Comparison of ENCODE assay signal across 10 mouse cellular contexts in the genomic region with DNA sequence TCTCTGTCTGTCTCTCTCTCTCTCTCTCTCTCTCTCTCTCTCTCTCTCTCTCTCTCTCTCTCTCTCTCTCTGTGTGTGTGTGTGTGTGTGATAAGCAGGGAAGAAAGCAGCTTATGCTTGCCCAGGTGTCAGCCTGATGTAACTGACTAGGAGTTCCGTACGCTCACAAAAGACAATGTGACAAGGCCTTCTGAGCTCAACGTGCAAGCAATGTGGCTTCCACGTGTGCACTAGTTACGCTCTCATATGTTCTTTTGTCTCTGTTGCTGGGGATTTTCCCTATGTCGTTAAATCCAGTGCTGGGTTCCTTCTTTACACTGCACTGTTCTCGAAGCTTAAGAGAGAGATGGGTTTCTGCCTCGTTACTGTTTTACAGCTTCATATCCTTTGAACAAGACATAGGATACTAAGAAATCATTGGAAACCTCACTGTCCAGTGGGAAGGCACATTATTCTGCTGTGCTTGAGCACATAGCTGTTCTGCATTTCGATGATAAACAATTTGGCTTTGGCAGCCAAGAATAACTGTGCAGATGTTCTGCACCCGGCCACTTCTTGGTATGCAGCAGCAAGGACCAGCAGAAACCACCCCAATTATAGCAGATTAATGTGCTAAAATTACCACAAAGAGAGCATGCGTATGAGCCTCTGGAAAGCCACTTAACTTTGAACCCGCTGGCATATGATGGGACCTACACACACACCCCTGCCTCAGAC.
DNase-seq lines count a peak whose midpoint lies in the region; ATAC-seq and TF ChIP-seq lines count a peak whose summit lies in the region.
"Had no signal": no experiment of that assay in that cellular context is flagged by ENCODE, and none has a peak within 500 bp of the region (broad histone marks: within the 10 kb centered on the region; RNA-seq: fewer than 3 reads in every experiment).

No protein-coding gene starts in this region.

- no peak for ATAC-seq in heart, embryonic 14.5 days (ENCODE audit: insufficient number of reproducible peaks, insufficient read depth, low FRiP score, low read depth)
- no peak for ATAC-seq in heart, embryonic 12.5 days (ENCODE audit: insufficient number of reproducible peaks, low FRiP score)
- no peak for ATAC-seq in hindbrain, embryonic 15.5 days (ENCODE audit: low FRiP score, low read depth)
- ATAC-seq in kidney, embryonic 14.5 days (ENCODE audit: low FRiP score, low TSS enrichment), result no peak

- no peaks in the 10 kb centered on the region for H3K27me3 ChIP-seq in heart, embryonic 14.5 days (ENCODE audit: control insufficient read depth, insufficient read depth, low read length)
- H3K27me3 ChIP-seq in heart, embryonic 12.5 days (replicated peaks), result no peaks in the 10 kb centered on the region
- no peaks in the 10 kb centered on the region for H3K27me3 ChIP-seq in hindbrain, embryonic 15.5 days
- no peaks in the 10 kb centered on the region for H3K27me3 ChIP-seq in kidney, embryonic 14.5 days (ENCODE audit: control insufficient read depth, insufficient read depth, low read length)

- WGBS in heart, embryonic 14.5 days, result 47% methylated on average over 12 of the region's 12 CpGs
- WGBS in heart, embryonic 12.5 days, result 65% methylated on average over 12 of the region's 12 CpGs
- WGBS in hindbrain, embryonic 15.5 days, result 47% methylated on average over 12 of the region's 12 CpGs
- 28% methylated on average over 12 of the region's 12 CpGs for WGBS in olfactory bulb, adult 2 months
- WGBS in kidney, embryonic 14.5 days, result 71% methylated on average over 12 of the region's 12 CpGs

- peak overlapping the region; percentile 16; the same call in 1 of the 2 replicates for H3K9ac ChIP-seq in heart, embryonic 14.5 days (ENCODE audit: low read length)
- no peak overlapping the region for H3K9ac ChIP-seq in heart, embryonic 12.5 days
- H3K9ac ChIP-seq in hindbrain, embryonic 15.5 days, result no peak overlapping the region
- H3K9ac ChIP-seq in kidney, embryonic 14.5 days (ENCODE audit: low read depth, low read length), result no peak overlapping the region

- no peak for TF ChIP-seq CTCF in olfactory bulb, adult 2 months (IDR thresholded peaks at IDR 0.05; ENCODE audit: insufficient read depth, low read depth, low read length)

- peaks cover 11 to 40% of the 10 kb centered on the region in 2 experiments for H3K4me1 ChIP-seq in heart, embryonic 14.5 days (ENCODE audit: control insufficient read depth in 2 of 2, insufficient read depth in 2 of 2, low read length in 2 of 2)
- H3K4me1 ChIP-seq in heart, embryonic 12.5 days (replicated peaks), result peaks cover 24% of the 10 kb centered on the region
- peaks cover 28% of the 10 kb centered on the region for H3K4me1 ChIP-seq in hindbrain, embryonic 15.5 days (replicated peaks)
- peaks cover 6% of the 10 kb centered on the region for H3K4me1 ChIP-seq in olfactory bulb, adult 2 months (ENCODE audit: control insufficient read depth, insufficient read depth, low read length)
- H3K4me1 ChIP-seq in kidney, embryonic 14.5 days (ENCODE audit: control insufficient read depth, insufficient read depth, low read length), result no peaks in the 10 kb centered on the region

- no peaks in the 10 kb centered on the region for H3K9me3 ChIP-seq in heart, embryonic 14.5 days (ENCODE audit: control insufficient read depth, low read length)
- no peaks in the 10 kb centered on the region for H3K9me3 ChIP-seq in heart, embryonic 12.5 days (replicated peaks)
- H3K9me3 ChIP-seq in hindbrain, embryonic 15.5 days, result no peaks in the 10 kb centered on the region
- no peaks in the 10 kb centered on the region for H3K9me3 ChIP-seq in kidney, embryonic 14.5 days (ENCODE audit: control insufficient read depth, low read length)

- H3K36me3 ChIP-seq in heart, embryonic 14.5 days (ENCODE audit: control insufficient read depth, insufficient read depth, low read length), result no peaks in the 10 kb centered on the region
- H3K36me3 ChIP-seq in heart, embryonic 12.5 days, result no peaks in the 10 kb centered on the region
- H3K36me3 ChIP-seq in hindbrain, embryonic 15.5 days, result no peaks in the 10 kb centered on the region
- H3K36me3 ChIP-seq in kidney, embryonic 14.5 days (ENCODE audit: control insufficient read depth, insufficient read depth, low read length), result no peaks in the 10 kb centered on the region

- no peak for TF ChIP-seq POLR2A in olfactory bulb, adult 2 months (IDR thresholded peaks at IDR 0.05; ENCODE audit: insufficient read depth, low read depth, low read length)

- no peak overlapping the region for H3K4me2 ChIP-seq in heart, embryonic 14.5 days (ENCODE audit: low read length)
- H3K4me2 ChIP-seq in heart, embryonic 12.5 days, result no peak overlapping the region
- no peak overlapping the region for H3K4me2 ChIP-seq in hindbrain, embryonic 15.5 days
- H3K4me2 ChIP-seq in kidney, embryonic 14.5 days (replicated peaks; ENCODE audit: low read depth, low read length), result no peak overlapping the region
- H3K4me2 ChIP-seq: liver, embryonic 11.5 days had no signal

- DNase-seq in retina, postnatal 1 day, result peak; percentile 39
- no peak for DNase-seq in retina, embryonic 14.5 days (ENCODE audit: low spot score)
- no peak for DNase-seq in urinary bladder, postnatal 4 days (ENCODE audit: low spot score in 2 of 2)
- DNase-seq: gastrocnemius, postnatal 10 days had no signal

- H3K4me3 ChIP-seq in heart, embryonic 14.5 days (ENCODE audit: control insufficient read depth in 1 of 2, insufficient read depth in 1 of 2, low read depth in 1 of 2, low read length in 2 of 2), result no peak overlapping the region
- H3K4me3 ChIP-seq in heart, embryonic 12.5 days, result no peak overlapping the region
- H3K4me3 ChIP-seq in hindbrain, embryonic 15.5 days, result no peak overlapping the region
- no peak overlapping the region for H3K4me3 ChIP-seq in olfactory bulb, adult 2 months (ENCODE audit: insufficient read depth, low read depth, low read length)
- no peak overlapping the region for H3K4me3 ChIP-seq in kidney, embryonic 14.5 days (ENCODE audit: low read length)

- H3K27ac ChIP-seq in heart, embryonic 14.5 days (replicated peaks in 1 of 2; ENCODE audit: control insufficient read depth in 1 of 2, insufficient read depth in 1 of 2, low read depth in 2 of 2, low read length in 2 of 2), result peak overlapping the region; percentile 12 to 53; a peak in 3 of 4 replicates
- H3K27ac ChIP-seq in heart, embryonic 12.5 days (ENCODE audit: poor library complexity, severe bottlenecking), result no peak overlapping the region
- peak overlapping the region; percentile 66 for H3K27ac ChIP-seq in hindbrain, embryonic 15.5 days (replicated peaks)
- peak overlapping the region; percentile 9; the same call in 1 of the 2 replicates for H3K27ac ChIP-seq in olfactory bulb, adult 2 months (ENCODE audit: insufficient read depth, low read depth, low read length)
- no peak overlapping the region for H3K27ac ChIP-seq in kidney, embryonic 14.5 days (ENCODE audit: low read depth, low read length)

Comparison
In these comparisons a context has a peak if more than half of its experiments do, and no peak if none do; other contexts are left out.
1. H3K27ac ChIP-seq: peak in heart, embryonic 14.5 days (2 of 2), hindbrain, embryonic 15.5 days (single experiment) and olfactory bulb, adult 2 months (single experiment); none in heart, embryonic 12.5 days (single experiment) and kidney, embryonic 14.5 days (single experiment).